Mouse (Mus musculus): ENCODE data around the gene Nfkb1. TPM values are rescaled to one million over a fixed set of nuclear protein-coding genes. Genes with fewer than 3 reads are reported as not detected.

Gene Nfkb1
- total and polyA plus RNA-seq, 2 experiments from 2014 or later, result 4.2 to 26.2 TPM

- no peak for TF ChIP-seq CTCF (IDR thresholded peaks at IDR 0.05)
- ATAC-seq (ENCODE audit: low FRiP score), result peak; percentile 54
- H3K9me3 ChIP-seq (ENCODE audit: low read length), result no peaks in the 10 kb centered on the region
- H3K27me3 ChIP-seq (ENCODE audit: insufficient read depth, low read length), result no peaks in the 10 kb centered on the region
- H3K9ac ChIP-seq (replicated peaks; ENCODE audit: low read length, poor library complexity, severe bottlenecking), result no peak overlapping the region
- no peak overlapping the region for H3K27ac ChIP-seq (ENCODE audit: low read depth, low read length)
- peak overlapping the region; percentile 39 for H3K4me2 ChIP-seq (ENCODE audit: low read depth, low read length, poor library complexity, severe bottlenecking)
- H3K36me3 ChIP-seq (ENCODE audit: insufficient read depth, low read length), result no peaks in the 10 kb centered on the region
- no peaks in the 10 kb centered on the region for H3K4me1 ChIP-seq (ENCODE audit: insufficient read depth, low read length)
- WGBS, result 41% methylated on average over 9 of the region's 9 CpGs
- peak; percentile 44 for DNase-seq (ENCODE audit: low spot score)
- H3K4me3 ChIP-seq (ENCODE audit: low read depth, low read length), result peak overlapping the region; percentile 14; the same call in 1 of the 2 replicates
Measured at GRCm38 (mm10) chr3:135730790-135731189, 39.4 kb upstream of the Nfkb1 start.

- DNase-seq (ENCODE audit: low spot score) (no peak), ATAC-seq (ENCODE audit: low FRiP score) (no peak)
- Histone ChIP-seq H3K9me3 (ENCODE audit: low read length) (no peaks in the 10 kb centered on the region), H3K36me3 (ENCODE audit: insufficient read depth, low read length) (no peaks in the 10 kb centered on the region), H3K9ac (replicated peaks; ENCODE audit: low read length, poor library complexity, severe bottlenecking) (no peak overlapping the region), H3K4me2 (ENCODE audit: low read depth, low read length, poor library complexity, severe bottlenecking) (no peak overlapping the region), H3K4me3 (ENCODE audit: low read depth, low read length) (no peak overlapping the region), H3K27ac (ENCODE audit: low read depth, low read length) (no peak overlapping the region), H3K27me3 (ENCODE audit: insufficient read depth, low read length) (no peaks in the 10 kb centered on the region), H3K4me1 (ENCODE audit: insufficient read depth, low read length) (no peaks in the 10 kb centered on the region)
- TF ChIP-seq CTCF (IDR thresholded peaks at IDR 0.05), result no peak
- WGBS, result 76% methylated on average over 5 of the region's 5 CpGs
Measured at GRCm38 (mm10) chr3:135729575-135729974, 38.2 kb upstream of the Nfkb1 start.

- no peak for TF ChIP-seq CTCF (IDR thresholded peaks at IDR 0.05)
- H3K9me3 ChIP-seq (ENCODE audit: low read length), result no peaks in the 10 kb centered on the region
- H3K4me2 ChIP-seq (ENCODE audit: low read depth, low read length, poor library complexity, severe bottlenecking), result no peak overlapping the region
- ATAC-seq (ENCODE audit: low FRiP score), result no peak
- 62% methylated on average over 6 of the region's 6 CpGs for WGBS
- H3K36me3 ChIP-seq (ENCODE audit: insufficient read depth, low read length), result no peaks in the 10 kb centered on the region
- no peak overlapping the region for H3K4me3 ChIP-seq (ENCODE audit: low read depth, low read length)
- DNase-seq (ENCODE audit: low spot score), result no peak
- H3K9ac ChIP-seq (replicated peaks; ENCODE audit: low read length, poor library complexity, severe bottlenecking), result no peak overlapping the region
- H3K27me3 ChIP-seq (ENCODE audit: insufficient read depth, low read length), result no peaks in the 10 kb centered on the region
- H3K27ac ChIP-seq (ENCODE audit: low read depth, low read length), result no peak overlapping the region
- H3K4me1 ChIP-seq (ENCODE audit: insufficient read depth, low read length), result no peaks in the 10 kb centered on the region
Measured at GRCm38 (mm10) chr3:135728900-135729299, 37.6 kb upstream of the Nfkb1 start.

GRCm38 (mm10) chr3:135727339-135727738 is 36.0 kb upstream of the Nfkb1 start:
- no peaks in the 10 kb centered on the region for H3K4me1 ChIP-seq (ENCODE audit: insufficient read depth, low read length)
- no peaks in the 10 kb centered on the region for H3K36me3 ChIP-seq (ENCODE audit: insufficient read depth, low read length)
- DNase-seq (ENCODE audit: low spot score) (no peak), ATAC-seq (ENCODE audit: low FRiP score) (no peak)
- H3K27me3 ChIP-seq (ENCODE audit: insufficient read depth, low read length), result no peaks in the 10 kb centered on the region
- H3K9ac ChIP-seq (replicated peaks; ENCODE audit: low read length, poor library complexity, severe bottlenecking), result no peak overlapping the region
- H3K4me2 ChIP-seq (ENCODE audit: low read depth, low read length, poor library complexity, severe bottlenecking), result no peak overlapping the region
- H3K4me3 ChIP-seq (ENCODE audit: low read depth, low read length), result no peak overlapping the region
- 89% methylated on average over 10 of the region's 10 CpGs for WGBS
- H3K9me3 ChIP-seq (ENCODE audit: low read length), result no peaks in the 10 kb centered on the region
- TF ChIP-seq CTCF (IDR thresholded peaks at IDR 0.05), result no peak
- H3K27ac ChIP-seq (ENCODE audit: low read depth, low read length), result no peak overlapping the region

DNA sequence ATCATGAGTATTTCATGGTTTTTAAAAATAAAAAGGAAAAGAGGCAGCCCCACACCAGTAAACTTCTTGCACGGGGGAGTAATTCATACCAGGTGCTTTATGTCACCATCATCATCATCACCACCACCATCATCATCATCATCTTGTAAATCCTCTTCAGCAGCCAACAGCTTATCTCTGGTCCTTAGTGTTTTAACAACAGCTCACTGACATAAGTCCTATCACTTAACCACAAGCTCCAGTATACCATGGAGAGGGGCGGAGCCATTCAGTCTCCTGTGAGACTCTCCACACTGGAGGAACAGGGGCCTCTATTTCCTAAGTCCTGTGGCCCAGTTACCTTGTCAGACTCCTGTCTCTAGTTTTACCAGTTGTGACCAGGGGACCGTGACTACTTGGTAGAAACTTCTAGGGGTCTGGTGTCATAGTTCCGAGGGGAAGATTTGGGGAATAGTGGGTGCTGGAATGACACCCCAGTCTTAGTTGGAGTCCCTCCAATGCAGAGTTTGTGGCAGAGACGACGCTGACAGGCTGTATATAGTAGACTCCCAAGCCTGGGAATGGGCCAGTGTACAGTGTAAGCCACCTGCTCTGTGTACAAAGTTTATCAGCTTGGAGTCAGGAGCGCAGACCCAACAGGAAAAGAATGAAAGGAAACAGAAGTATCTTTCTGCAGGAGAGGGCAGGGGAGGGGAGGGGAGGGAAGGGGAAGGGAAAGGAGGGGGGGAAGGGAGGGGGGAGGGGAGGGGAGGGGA is 35.4 kb upstream of the Nfkb1 start:
- no peak for TF ChIP-seq CTCF (IDR thresholded peaks at IDR 0.05)
- no peaks in the 10 kb centered on the region for H3K27me3 ChIP-seq (ENCODE audit: insufficient read depth, low read length)
- no peak for DNase-seq (ENCODE audit: low spot score)
- no peaks in the 10 kb centered on the region for H3K9me3 ChIP-seq (ENCODE audit: low read length)
- no peak for ATAC-seq (ENCODE audit: low FRiP score)
- no peak overlapping the region for H3K4me2 ChIP-seq (ENCODE audit: low read depth, low read length, poor library complexity, severe bottlenecking)
- H3K36me3 ChIP-seq (ENCODE audit: insufficient read depth, low read length), result no peaks in the 10 kb centered on the region
- H3K9ac ChIP-seq (replicated peaks; ENCODE audit: low read length, poor library complexity, severe bottlenecking), result no peak overlapping the region
- H3K4me1 ChIP-seq (ENCODE audit: insufficient read depth, low read length), result no peaks in the 10 kb centered on the region
- no peak overlapping the region for H3K27ac ChIP-seq (ENCODE audit: low read depth, low read length)
- WGBS, result 88% methylated on average over 7 of the region's 7 CpGs
- H3K4me3 ChIP-seq (ENCODE audit: low read depth, low read length), result no peak overlapping the region

DNA sequence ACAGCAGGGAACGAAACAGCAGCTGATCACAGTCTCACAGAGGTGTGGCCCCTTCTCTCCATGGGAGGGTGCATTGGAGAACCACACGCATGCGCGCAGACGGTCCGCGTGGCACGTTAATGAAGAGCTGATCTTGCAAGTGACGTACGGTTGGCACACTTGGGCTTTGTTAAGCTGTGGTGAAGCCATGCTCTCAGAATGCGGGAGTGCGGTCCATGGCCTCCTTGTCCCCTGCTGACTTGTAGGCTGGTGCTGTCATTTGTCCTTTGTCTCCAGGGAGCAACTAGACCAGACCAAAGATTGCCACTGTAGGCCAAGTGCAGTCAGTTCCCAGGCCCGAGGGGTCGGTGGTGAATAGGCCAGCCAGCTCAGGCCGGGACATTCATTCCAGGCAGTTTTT is 34.7 kb upstream of the Nfkb1 start:
- H3K4me2 ChIP-seq (ENCODE audit: low read depth, low read length, poor library complexity, severe bottlenecking), result no peak overlapping the region
- no peak overlapping the region for H3K9ac ChIP-seq (replicated peaks; ENCODE audit: low read length, poor library complexity, severe bottlenecking)
- no peaks in the 10 kb centered on the region for H3K9me3 ChIP-seq (ENCODE audit: low read length)
- H3K27ac ChIP-seq (ENCODE audit: low read depth, low read length), result no peak overlapping the region
- H3K4me1 ChIP-seq (ENCODE audit: insufficient read depth, low read length), result no peaks in the 10 kb centered on the region
- DNase-seq (ENCODE audit: low spot score) (peak; percentile 76), ATAC-seq (ENCODE audit: low FRiP score) (peak; percentile 82)
- H3K27me3 ChIP-seq (ENCODE audit: insufficient read depth, low read length), result no peaks in the 10 kb centered on the region
- no peak for TF ChIP-seq CTCF (IDR thresholded peaks at IDR 0.05)
- no peaks in the 10 kb centered on the region for H3K36me3 ChIP-seq (ENCODE audit: insufficient read depth, low read length)
- WGBS, result 72% methylated on average over 15 of the region's 15 CpGs
- no peak overlapping the region for H3K4me3 ChIP-seq (ENCODE audit: low read depth, low read length)
